Mouse (Mus musculus) heart, postnatal 4 days (tissue): ENCODE results near the gene Impg2. TPM values are rescaled to one million over a fixed set of nuclear protein-coding genes. Genes with fewer than 3 reads are reported as not detected.

Experiments used
- DNase-seq: peaks from one replicate; pipeline ENCODE4 v3.0.0; 2021
- total RNA-seq, 2 experiments: library from RNA; stranded (reverse); gene quantifications; 2 replicates each; pipeline ENCODE4 v1.2.3; 2021

Gene Impg2
- under 1 TPM; 0.11 to 0.17 TPM for total RNA-seq

DNA sequence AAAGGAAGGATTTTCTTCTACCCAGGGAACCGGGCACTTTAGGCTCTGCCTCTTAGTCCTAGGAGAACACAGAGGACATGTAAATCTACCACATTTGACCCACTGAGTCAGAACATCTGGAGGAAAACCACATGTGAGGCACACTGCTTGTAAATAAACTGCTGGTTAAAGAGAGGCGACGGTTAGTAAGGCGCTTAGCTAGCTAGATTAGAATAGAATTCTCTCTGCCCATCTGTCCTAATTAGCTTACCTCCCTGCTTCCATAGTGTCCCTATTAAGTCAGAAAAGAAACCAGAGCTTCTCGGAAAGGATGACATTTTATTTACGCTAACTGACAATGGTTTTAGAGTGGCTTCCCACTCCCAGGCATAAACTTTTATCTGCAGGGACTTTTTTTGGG lies at the start of gene Impg2:
Gene Impg2 (plus strand): TSS at position 263 of the 400 bp plus-strand sequence.
- no peak for DNase-seq

DNA sequence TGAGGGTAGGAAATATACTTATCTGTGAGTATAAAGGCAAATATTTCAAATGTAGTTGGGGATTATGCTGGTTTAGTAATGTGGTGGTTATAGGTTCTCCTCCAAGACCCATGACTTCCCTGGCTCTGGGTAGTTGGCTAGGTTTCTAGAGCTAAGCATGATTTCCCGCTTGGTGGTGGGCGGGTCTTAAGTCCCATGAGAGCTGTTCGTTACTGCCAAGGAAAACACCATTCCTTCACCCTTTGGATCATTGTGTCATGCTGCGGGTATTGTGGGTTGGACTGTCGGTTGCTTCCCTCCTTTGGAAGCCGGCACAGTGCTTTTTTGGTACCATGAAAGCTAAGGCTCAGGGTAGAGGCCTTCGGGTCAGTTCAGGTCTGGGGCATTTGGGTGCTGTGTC lies 40.6 kb upstream of the Impg2 start:
- peak; percentile 6 for DNase-seq

DNA sequence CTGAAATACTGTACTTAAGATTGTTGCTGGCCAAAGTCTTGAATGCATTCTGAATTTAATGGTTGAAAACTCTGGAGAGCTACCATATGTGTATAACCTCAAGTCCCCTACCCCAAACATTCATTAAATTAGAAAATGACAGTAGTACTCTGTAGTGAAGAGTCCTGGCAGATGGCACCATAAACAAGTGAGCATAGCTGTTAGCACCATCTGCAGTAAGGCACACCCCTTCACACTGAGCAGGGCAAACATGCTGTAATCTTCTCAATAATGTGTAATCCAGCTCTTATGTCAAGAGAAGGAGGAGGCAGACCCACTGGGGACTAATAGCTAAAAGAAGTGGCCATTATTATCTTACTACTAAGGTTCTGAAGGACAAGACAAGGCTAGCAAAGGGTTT lies 33.9 kb upstream of the Impg2 start:
- DNase-seq = no peak

GRCm38 (mm10) chr16:56175867-56176581 lies 28.1 kb upstream of the Impg2 start:
- peak; percentile 42 for DNase-seq

DNA sequence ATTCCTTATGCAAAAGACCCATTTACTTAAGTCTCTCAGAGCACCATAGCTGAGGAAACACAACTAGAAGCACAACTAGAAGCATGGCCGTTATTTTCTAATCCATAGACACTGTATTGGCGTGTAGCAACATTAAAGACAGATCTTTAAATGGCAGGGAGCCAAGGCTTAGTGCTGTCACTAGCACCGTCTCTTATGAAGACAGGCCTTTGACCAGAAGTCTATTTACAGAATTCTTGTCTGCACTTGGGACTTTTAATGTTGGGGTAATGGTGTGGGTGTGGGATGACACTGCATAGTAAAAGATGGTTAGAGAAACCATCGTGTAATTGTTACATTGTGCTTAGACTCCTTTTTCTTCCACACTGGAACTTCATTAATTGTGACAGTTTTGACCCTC lies 17.2 kb upstream of the Impg2 start:
- DNase-seq = no peak

DNA sequence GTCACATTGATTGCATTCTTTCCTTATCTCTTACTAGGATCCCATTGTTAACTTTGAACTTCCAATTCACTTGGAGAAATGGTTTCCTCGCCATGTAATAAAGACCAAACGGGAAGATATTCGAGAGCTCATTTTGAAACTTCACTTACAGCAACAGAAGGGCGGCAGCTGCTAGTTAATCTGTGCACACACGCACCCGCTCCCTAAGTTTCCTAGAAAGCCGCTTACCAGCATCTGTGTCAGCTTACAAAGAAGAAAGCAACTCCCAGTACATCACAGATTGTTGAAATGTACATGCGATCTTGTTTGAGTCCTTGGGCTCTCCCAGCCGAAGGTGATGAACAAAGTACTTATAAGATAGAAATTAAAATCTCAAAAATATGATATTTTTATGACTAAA lies 15.9 kb upstream of the Impg2 start:
- DNase-seq = no peak

DNA sequence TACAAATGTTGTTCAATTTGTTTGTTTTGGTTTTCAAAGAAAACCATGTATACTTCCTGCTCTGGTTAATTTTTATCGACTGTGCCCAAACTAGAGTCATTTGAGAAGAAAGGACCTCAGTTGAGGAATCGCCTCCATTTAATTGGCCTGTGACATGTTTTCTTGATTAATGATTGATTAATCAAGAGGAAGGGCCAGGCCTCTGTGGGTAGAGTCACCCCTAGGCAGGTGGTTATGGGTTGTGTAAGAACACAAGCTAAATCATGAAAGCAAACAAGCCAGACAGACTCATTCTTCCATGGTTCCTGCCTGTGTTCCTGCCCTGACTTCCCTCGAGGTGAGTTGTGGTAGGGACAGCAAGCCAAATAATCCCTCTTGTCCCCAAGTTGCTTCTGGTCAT lies 8.6 kb downstream of the Impg2 start:
- no peak for DNase-seq

DNA sequence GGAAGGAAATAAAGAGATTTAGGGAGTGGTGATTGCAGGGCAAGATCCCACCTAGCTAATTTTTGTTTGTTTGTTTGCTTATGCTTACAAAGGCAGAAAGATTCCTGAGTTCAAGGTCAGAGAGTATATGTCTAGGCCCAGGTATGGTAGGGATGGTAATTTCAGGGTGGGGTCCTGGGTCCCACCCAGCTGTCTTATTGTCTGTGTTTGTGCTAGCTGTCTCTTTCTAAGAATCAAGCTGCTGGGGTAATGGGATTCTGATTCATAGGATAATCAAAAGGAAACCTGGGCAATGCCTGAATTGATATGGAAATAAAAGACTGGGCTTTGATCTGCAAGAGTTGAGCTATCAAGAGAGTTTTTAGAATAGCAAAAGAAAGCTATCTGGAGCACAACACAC lies 23.6 kb downstream of the Impg2 start:
- no peak for DNase-seq

DNA sequence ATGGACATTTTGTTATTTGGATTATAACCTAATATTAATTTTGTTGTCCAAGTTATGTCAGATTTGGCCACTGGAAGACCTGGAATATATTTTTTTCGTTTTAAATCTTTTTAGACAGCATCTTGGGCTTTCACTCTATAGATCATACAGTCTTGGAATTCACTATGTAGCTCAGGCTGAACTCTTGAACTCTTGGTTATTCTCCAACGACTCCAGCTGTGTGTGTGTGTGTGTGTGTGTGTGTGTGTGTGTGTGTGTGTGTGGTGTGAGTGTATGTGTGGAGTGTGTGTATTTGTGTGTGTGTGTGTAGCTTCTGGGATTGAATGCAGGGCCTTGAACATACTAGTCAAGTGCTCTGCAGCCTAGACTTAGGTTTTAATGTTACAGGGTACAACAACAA lies 25.3 kb downstream of the Impg2 start:
- no peak for DNase-seq

DNA sequence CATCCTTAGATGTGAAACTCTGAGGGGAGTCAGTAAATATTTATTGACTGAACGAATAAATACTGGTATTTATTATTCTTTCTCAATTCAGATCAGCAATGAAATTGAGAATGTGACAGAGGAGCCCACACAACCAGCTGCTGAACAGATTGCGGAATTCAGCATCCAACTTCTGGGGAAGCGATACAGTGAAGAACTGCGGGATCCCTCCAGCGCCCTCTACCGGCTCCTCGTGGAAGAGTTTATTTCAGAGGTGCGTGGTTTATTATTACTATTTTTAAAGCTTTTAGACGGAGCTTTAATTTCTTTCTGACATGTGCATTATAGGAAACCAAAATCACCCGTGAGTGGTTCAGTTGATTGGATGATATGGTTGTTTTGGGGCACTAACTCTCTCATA lies 27.2 kb downstream of the Impg2 start:
- DNase-seq = peak; percentile 35

- peak; percentile 16 for DNase-seq
Observed at GRCm38 (mm10) chr16:56232736-56233135, 28.6 kb downstream of the Impg2 start.

DNA sequence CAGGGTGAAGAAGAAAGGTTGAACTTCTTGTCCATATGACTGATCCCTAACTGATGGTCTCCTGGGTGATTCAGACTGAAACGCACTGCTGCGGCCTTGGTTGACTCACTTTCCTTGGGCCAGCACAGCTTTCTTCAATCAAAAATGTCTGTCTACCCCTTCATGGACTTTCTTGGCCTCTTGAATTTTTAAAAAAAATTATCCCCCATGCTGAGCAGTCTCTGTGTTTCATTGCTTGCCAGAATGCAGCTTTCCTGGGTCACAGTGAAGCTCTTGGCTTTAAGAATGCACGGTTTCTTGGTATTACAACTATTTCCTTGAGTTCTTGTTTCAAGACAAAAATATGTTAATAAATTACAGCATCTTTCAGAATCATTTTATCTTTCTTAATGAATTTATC lies 41.9 kb downstream of the Impg2 start:
- no peak for DNase-seq

GRCm38 (mm10) chr16:56273917-56274316 lies 69.8 kb downstream of the Impg2 start:
- DNase-seq = no peak

DNA sequence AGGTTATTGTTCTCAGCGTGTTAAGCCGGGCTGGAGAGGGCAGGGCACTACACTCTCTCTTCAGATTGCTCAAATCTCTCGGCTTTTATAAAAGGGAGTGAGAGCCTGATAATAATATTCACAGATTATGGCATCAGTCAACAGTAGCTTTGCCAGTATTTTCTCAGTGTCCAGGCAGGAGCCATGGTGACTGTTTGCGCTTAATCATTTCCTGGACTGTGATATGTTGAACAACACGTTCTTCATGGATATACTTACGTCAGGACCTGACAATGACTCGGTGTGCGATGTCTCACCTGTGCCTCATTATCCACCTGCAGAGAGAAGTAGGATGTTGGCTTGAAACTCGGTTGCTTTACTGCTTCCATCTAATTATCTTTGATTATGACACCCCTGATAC lies 74.9 kb downstream of the Impg2 start:
- DNase-seq = no peak

- no peak for DNase-seq
Observed at GRCm38 (mm10) chr16:56279752-56280151, 75.6 kb downstream of the Impg2 start.

DNA sequence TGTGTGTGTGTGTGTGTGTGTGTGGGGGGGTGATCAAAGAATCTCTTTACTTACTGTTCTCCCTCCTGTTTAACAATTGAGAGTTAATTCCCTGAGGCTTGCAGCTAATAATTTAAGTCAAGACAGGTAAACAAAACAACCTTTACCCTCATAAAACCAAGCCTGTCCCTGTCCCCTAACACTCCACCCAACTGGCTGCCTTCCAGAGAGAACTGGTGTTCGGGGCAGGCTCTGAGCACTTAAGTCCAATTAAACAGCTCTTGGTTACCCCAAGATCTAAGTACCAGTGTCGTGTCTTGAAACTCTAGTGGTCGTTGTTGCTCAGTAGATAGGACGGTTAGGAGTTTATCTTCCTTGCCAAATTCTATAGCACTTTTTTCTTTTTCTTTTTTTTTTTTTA lies 77.2 kb downstream of the Impg2 start:
- DNase-seq = no peak

DNA sequence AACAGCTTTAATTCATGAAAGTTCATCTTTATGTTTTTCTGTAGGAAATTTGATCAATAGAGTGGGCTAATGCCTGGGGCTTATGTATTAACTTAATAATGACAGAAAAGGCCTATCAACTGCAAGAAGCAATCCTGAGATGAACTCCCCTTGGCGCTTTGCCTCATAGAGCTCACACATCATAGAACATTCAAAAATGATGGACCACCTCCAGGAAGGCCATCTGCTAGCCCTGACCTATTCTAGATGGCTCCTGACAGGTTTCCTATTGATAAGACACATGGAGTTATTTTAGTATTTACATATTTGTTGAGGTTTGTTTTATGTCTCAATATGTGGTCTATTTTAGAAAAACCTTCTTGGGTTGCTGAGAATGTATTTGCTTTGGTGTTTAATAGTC lies 79.2 kb downstream of the Impg2 start:
- DNase-seq = no peak

GRCm38 (mm10) chr16:56283873-56284272 lies 79.8 kb downstream of the Impg2 start:
- DNase-seq = no peak

DNA sequence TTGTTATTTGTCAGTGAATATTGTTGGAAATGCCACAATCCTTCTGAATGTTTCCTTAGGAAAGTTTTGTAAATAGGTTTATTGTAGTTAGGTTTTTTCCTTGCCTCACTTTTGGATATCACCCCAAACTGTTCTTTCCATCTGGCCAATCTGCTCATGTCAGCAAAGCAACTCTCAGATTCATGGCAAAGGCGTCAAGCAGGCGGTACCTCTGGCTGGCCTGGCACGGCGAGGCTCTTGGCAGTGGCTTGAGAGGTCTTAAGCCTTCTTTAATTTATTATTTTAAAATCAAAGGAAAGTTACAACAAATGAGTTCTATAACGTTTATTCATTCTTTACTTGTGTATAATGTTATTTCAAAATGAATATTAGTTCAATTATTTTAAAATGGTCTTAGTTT lies 82.0 kb downstream of the Impg2 start:
- DNase-seq = no peak

DNA sequence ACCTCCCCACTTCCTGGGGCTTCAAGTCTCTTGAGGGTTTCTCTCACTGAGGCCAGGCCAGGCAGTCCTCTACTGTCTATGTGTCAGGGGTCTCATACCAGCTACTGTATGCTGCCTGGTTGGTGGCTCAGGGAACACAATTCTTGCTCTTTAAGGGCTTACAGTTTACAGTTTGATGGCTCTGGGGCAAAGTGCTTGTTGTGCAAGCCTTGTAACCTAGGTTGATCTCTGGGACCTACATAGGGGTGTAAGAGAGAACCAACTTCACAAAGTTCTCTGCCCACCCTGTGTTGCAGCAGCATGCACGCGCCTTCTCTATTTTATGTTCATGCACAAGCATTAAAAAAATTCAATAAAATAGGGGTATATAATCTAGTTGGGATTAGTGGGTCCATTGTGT lies 82.9 kb downstream of the Impg2 start:
- no peak for DNase-seq

- DNase-seq = no peak
Observed at GRCm38 (mm10) chr16:56294887-56295286, 90.8 kb downstream of the Impg2 start.

- DNase-seq = no peak
Observed at GRCm38 (mm10) chr16:56295888-56296648, 92.0 kb downstream of the Impg2 start.

DNA sequence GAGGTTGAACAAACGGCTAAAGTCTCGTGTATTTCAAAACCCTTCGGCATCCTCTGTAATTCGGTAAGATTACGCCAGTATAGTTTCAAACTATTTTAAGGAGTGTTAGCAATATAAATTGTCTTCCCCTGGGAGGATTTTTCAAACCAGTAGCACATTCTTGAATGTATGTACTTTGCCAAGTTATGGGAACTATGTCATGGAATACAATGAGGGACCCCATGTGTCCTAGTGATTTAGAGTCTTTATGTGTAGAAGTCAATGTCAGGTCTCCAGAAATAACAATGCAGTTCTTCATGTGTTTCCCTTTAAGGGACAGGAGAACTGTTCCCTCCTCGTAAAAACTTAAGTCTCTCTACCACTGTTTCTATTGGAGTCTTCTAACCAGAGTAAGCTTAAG lies 94.1 kb downstream of the Impg2 start:
- no peak for DNase-seq

GRCm38 (mm10) chr16:56298836-56299235 lies 94.7 kb downstream of the Impg2 start:
- no peak for DNase-seq
